Mouse (Mus musculus) retina, postnatal 7 days (tissue): ENCODE data around the gene Dmrt3.

Experiments used
- DNase-seq: peaks from one replicate; pipeline ENCODE4 v3.0.0-alpha.2; 2012; ENCODE audit warnings: low read depth, low spot score

Gene Dmrt3

DNA sequence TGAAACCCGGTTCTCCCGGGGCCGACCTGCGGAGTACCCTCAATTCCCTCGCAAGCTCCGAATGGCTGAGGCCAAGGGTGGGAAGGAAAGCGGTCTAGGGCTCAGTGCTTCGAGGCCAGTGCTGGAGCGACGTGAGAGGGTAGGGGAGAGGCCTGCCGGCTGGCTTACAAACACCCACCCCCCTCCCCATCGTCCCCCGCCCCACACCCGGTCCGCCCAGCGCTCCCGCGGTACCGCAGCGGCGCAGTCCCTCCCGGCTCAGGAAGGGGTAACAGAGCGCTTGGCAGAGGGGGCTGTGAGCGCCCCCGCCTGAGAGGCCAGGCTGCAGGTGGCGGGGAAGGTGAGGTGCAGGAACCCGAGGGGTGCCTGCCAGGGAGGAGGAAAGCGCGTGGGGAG is at the start of gene Dmrt3:
Gene Dmrt3 (plus strand): TSS at position 287 of the 396 bp plus-strand sequence.
- DNase-seq = no peak

DNA sequence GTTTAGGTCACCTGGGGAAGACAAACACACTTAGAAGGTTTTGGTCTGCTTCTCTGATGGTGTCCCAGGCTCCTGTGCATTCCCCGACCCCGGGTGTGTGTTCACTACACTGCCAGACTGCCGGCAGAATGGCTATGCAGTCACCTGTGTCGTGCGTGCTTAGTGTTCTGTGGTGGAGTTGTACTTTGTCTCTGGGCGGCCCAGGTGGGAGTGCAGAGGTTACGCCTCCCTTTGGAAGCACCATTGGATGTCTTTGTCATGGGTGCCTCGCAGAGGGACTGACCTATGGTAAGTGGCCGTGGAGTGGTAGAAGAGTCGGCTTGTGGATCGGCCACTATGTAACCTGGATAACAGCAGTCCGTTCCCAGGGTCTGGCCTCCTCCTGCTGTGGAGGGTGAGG is 45.7 kb upstream of the Dmrt3 start:
- no peak for DNase-seq

DNA sequence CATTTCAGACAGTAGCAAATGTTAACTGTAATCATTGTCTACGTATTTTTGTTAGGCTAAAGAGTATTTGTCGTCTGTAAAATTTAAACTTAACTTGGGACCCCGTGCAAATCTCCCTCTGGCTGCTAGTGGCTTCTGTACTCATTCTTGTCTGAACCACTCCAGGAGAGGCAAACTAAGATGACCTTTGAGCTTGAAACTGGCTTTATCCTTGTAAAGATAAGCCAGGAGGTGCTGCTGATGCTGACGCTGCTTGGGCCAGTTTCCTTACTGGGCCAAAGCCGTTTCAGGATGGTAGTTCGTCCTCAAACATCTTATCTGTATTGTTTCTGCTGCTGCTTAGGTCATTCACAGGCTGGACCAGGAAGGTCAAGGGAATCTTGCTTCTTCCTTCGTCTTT is 40.3 kb upstream of the Dmrt3 start:
- no peak for DNase-seq

DNA sequence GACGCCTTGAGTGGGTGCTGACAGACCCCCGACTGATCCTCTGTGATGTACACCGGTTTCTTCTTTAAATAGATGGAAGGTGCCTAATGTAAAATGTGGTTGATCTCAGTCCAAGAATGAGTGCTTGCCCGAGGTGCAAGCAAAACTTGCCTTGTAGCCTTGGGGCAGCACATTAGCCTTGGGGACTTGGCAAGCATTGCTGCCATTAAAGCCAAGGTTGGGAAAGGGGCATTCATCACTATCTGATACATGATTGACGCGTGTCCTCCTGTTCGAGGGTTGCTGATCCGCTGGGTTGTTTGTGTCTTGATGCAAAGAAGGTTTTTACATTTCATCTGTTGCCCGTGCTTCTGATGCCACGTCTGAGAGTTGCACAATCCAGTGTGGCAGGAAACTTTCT is 35.7 kb upstream of the Dmrt3 start:
- DNase-seq = no peak

DNA sequence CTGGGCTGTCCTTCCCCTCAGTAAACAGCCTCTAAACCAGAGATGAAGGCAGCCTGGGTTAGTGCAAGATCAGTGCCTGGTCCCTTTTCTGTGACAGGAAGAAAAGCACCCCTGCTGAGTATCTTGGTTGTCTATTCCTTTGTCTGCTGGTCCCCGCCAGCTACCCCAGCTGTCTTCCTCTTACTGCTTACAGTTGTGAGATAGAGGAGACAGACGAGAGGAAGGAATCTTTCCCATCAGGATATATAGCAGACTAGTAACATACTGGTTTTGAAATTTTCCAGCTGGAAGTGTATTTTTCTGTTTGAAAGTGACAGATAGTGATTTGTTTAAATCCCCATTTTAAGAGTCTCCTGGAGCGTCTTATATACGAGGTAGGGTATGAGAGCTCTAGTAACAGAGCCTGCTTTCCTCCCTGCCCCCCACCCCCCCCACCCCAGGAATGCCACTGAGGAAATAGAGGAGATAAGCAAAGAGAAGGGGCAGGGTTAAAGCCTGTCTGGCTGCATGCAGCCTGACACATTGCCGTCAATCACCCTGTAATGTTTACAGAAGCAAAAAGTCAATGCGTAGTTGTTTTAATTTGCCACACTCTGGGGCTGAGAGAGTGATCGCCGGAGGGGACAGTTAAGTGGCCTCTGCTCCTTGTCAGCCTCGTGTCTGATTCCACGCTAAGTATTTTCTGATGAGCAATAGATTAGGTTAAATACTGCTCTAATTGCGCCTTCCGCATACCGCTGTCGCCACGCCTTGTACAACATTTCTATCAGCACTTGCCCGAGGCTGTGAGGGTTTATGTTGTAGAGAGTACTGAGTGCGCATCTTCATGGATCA is 34.9 kb upstream of the Dmrt3 start:
- no peak for DNase-seq

DNA sequence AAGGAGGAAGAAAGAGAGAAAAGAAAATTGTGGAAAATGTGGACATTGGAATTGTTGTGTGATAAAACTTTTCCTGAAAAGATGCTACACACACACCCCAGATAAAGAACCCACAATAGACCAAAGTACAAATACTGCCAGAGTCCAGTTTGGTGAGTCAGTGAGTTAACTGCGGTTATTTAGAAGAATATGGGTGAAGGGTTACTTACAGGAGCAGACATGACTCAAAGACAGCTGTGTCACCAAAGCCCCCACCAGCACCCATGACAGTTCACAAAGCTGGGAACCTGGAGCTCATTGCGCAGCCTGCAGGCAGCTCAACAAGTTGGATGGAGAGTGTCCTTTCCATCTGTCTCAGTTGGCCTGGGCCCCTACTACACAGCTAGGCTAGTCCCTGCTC is 31.7 kb upstream of the Dmrt3 start:
- no peak for DNase-seq

DNA sequence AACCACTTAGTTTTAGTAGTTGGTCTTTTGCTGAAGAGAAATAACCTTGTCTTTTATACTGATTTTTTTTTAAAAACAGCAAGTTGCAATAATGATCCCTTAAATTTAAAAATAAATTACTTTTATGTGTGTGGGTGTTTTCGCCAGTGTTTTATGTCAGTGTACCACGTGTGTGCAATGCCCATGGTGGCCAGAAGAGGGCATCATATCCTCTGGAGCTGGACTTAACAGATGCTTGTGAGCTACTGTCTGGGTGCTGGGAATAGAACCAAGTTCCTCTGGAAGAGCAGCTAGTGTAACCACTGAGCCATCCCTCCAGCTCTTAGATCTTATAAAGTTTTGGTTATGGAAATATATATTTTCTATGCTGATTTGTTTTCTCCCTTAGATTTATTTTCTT is 30.7 kb upstream of the Dmrt3 start:
- no peak for DNase-seq

DNA sequence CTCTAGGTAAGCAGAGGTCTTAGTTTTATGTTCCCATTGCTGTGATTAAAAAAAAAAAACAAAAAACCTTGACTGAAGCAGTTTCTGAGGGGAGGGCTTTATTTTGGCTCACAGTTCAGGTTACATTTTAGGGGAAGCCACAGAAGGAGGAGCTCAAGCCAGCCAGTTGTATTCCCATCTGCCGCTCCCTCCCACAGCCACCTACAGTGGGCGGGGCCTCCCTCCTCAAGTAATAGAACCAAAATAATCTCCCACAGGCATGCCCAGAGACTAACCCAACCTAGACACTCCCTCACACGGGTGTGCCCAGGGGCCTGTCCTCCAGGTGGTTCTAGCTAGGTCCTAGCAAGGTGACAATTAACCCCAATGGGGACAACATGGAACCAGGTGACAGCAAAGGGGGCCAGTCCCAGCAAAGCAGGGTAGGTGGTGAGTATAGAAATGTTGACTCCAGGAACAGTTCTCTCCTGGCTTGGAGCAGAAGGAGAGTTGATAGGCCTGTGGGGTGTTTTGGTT is 12.3 kb upstream of the Dmrt3 start:
- DNase-seq = no peak

DNA sequence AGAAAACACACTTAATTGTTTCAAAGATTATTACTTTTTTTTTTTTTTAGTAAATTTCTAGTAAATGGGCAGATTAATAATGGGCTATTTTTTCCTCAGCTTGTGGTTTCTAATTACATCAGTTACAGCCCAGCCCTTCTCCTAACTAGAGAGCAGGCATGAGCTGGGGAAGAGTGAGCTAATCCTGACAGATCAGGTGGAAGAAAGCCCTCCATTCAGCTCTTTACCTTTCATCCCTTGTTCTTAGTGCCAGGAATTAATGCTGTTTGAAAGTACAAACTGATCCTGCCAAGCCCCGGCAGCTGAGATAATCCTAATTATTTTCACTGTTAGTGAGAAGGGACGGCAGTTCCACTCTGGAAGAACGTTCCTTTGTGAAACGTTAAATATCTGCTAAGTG is 11.5 kb upstream of the Dmrt3 start:
- DNase-seq = no peak

DNA sequence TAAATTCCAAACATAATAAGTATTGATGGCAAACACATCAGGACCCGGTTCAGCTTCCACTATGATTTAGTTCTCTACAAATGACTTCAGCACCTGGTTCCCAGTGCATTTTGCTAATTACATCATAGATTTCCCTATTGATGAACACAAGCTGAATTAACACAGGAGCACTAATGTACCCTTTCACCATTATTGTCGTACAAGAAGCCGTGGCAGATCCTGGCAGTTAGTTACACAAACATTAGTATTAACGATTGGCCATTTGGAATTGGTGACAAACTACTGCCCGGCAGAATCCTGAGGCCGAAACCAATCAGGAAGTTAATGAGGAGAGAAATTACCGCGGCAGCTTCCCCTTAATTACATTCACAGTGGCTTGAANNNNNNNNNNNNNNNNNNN is 8.1 kb upstream of the Dmrt3 start:
- DNase-seq = no peak

DNA sequence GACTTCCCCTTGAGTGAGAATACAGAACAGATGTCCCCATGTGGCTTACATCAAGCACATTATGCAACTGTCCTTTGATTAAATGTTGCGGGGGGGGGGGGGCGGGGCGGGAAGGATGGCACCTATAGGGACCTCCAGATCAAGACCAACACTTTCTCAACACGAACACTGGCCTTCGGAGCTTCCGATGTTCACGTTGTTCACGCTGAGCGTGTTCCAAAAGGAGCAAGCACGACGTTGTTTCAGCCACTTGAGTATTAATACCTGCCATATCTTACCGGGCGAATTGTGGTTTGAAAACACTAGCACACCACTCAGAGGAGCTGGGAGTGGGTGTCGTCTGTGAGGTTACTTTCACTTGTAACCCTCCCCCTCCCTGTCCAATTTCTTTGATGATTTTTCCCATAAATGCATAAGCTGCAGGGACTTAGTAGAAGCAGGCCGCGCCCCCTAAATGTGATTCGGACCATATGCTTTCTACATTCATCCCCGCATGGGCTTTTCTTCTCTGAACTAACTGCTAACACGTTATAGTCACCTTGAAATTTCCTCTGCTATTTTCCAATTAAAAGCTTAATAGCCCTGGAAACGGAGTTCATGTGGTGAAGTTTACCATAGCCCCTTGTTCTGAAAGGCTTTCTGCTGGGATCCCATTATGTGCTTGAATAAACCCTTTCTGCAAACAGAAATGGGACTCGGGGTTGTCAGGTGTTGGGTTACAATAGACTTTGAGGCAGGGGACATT is 2.5 kb upstream of the Dmrt3 start:
- no peak for DNase-seq

DNA sequence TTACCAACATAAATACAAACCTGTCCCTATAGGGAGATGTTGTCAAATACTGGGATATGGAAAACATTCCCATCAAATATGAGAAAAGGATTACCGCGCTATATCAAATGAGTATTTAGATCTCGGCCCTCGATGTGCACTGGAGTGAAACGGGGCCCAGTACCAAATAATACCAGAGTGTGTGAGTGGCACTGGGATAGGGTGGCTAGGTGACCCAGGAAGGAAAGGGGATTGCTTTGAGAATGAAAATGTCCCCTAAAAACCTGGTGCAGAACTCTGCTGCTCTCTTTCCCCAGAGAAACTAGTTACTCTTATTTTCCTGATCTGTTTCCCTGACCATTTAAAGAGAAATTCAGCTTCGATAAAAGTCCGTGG is 1.9 kb upstream of the Dmrt3 start:
- DNase-seq = no peak

DNA sequence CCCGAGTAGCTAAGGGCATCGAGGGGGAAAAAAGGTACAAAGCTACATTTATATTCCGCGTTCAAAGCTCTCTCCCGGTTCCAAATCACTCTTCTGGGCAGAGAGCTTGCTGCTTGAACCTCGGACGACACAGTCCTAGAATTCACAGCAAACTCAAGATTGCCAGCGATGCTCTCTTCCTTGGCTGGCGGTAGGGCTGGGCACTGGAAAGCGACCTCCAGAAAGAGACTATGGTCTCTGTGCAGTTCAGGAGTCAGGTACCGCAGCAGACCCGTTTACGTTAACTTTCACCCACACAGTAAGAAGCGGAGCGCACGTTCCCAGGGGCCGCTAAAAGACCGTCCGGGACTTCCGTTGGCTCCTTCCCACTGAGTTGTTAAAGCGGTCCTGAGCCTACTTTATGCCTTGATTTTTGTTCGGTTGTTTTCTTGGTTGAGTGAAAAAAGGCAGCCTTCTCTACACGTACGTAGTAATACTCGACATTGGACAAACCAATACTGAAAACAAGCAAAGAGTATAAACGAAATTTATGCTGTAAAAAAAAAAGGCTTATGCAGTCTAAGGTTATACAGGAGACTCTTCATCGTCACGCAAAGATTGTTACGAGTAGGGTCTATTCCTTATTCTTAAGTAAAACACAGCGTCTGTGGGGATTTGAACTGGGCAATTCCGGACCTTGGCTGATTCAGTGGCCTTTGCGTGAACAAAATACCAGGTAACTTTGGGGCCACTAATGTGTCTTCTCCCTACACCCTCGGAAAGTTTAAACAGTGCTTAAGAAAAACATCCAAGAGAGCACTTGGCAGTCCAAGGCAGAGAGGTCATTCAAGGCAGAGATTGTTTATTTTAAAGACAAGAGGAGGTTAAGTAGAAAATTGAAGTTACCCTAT is 895 bp upstream of the Dmrt3 start:
- DNase-seq = no peak

DNA sequence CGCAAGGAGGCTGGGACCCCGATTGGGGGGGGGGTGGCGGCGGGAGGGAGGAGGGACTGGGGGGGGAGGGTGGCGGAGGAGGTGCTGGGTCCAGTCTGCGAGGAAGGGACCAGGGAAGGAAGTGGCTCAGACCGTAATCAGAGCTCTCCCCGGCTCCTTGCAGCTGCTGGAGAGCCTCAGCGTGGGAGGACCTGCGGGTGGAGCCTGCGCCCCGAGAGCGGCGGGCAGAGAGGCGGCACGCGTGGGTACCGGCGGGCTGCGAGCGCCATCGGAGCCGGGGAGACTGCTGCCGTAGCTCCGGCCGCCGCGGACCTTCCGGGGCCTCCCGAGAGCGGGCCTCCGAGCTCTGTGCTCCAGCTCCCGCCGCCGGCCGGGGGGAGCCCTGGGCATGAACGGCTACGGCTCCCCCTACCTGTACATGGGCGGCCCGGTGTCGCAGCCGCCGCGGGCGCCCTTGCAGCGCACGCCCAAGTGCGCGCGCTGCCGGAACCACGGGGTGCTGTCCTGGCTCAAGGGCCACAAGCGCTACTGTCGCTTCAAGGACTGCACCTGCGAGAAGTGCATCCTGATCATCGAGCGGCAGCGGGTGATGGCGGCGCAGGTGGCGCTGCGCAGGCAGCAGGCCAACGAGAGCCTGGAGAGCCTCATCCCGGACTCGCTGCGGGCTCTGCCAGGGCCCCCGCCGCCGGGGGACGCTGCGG is 460 bp downstream of the Dmrt3 start:
- no peak for DNase-seq

DNA sequence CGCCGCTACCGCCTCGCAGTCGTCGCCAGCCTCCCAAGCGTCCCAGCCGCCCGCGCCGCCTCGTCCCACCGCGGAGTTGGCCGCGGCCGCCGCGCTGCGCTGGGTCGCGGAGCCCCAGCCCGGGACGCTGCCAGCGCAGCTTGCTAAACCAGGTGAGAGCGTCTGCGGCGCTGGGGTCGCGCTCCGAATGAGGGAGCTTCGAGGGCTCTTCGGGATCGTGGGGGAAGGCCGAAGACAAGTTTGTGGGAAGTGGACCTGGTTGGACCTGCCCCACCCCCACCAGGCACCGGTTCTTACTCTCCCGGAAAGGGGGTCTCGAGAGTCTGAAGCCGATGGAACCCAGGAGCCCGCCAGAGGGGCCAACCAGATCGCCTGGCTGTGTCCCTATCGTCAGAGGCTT is 1.0 kb downstream of the Dmrt3 start:
- DNase-seq = no peak

DNA sequence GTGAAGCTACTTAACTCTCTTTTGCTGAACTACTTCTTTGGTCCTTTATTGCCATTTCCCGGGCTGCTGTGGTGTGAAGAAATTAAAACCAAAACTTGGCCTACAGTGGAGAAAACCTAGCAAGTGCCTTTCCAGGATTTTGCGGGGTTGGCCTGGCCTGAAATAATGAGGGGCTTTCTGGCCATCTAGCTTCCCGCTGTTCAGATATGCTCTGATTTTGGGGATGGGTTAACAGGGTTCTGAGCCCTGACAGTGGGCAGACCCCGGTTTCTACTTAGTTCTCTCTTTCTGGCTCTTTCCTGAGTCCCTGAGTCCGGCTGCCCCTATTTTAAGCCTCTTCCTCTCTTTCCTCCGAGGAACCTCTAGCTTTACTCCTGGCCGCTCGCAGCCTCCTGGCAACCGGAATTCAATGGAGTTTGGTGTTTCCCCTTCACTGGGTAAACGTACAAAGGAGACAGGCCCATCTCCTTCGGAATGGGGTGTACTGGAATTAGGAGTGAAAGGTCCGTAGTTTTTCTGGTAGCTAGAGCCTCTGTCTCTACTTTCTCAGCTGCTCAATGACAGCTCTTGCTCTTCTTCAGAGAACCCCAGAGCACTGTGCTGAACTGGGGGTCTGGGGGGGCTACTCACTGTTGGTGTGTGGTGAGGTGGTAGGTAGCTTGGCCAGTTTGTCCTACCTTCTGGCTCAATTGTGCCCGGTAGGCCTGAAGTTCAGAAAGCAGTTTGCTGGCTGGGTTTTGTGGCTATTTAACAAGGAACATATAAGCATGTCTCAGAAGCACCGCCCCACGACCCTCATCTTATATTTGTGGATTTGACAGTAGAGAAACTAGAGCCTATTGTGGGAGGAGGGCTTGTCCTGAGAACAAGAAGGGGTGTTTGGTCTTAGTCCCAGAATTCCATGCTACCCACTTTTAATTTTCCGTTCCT is 2.0 kb downstream of the Dmrt3 start:
- no peak for DNase-seq

DNA sequence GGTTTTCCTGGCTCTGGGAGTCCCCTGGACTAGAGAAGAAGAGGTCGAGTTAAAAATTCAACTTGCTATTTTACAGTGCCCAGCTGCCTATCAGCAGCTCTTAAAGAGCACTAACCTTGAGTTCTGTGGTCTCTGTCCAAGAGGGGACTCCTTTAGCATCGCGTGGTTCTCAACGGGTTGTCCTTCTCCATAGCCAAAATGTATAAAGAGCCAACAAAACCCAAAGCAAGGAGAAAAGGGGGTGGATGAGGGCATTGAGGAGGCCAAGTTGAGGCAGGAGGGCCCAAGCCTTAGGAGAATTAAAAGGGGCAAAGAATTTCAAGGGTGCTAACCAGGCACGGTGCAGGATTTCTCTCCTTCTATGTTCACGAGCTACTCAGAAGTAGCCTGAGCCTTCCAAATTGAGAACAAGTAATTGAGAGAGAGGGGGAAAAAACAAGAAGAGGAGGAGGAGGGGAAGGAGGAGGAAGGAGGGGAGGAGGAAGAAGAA is 2.8 kb downstream of the Dmrt3 start:
- DNase-seq = no peak

DNA sequence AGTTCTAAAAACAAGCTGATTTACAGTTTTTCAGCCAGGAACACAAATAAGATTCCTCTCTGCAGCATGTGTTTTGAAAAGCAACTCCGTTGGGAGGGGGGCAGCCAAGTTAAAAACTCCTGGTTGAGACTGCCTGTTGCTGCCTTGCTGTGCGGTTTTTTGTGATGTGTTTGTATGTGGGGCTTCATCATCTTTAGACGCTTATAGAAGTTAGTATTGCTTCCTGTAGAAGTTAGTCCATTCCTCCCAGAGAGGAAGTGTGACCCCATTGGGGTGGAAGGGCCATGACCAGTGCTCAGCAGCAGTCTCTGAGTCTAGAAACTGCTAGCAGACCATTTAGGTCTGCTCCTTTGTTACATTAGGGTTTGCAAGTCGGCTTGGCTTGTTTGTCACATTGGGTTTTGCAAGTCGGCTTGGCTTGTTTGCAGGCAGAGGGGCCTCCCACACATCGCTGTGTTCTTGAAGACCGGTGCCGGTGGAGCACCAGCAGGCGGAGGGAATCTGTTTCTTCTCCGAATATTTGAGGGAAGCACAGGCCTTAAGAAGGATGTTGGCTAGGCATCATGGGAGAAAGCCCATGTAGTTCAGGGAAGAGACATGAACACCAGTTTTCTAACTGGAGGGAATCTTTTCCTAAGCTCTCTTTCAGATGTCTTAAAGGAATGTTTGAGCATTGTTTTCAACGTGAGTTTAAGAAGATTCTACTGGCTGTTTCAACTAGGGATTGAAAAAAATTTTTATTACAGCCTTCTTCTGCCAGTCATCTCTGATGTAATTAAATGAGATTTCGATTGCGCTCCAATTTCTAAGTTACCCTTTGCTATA is 3.6 kb downstream of the Dmrt3 start:
- DNase-seq = no peak

DNA sequence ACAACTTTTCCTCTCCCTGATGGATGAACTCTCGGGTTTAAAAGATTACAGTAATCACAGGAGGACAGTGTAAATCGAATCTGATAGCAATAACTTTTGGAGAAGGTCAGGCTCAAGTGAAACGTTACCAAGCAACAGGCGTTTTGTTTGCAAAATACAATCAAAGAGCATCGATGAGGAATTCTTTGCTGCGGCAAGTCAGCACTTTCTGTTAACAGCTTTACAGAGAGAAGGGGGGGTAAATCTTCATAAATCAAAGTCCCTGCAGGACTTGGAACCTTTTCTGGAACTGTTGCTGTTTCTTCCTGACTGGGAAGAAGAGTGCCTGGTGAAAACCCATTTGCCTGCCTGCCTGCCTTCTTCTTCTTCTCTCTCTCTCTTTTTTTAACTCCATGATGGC is 5.8 kb downstream of the Dmrt3 start:
- no peak for DNase-seq
